Mouse (Mus musculus) ES-E14 (cell line): ENCODE measurements around the gene Fau.

ENCODE experiments used
- HCFC1 ChIP-seq: IDR thresholded peaks from 2 replicates; pipeline ENCODE4 v1.6.1; 2012; ENCODE audit warnings: low read length, inconsistent platforms, borderline replicate concordance; ENCODE audit not compliant: insufficient read depth
- MAFK ChIP-seq: IDR thresholded peaks from 2 replicates; pipeline ENCODE4 v1.6.1; 2014; ENCODE audit warnings: mild to moderate bottlenecking, low read depth, low read length, inconsistent platforms; ENCODE audit not compliant: insufficient read depth
- ZNF384 ChIP-seq: IDR thresholded peaks from 2 replicates; pipeline ENCODE4 v1.6.1; 2012; ENCODE audit warnings: low read depth, low read length, inconsistent platforms

DNA sequence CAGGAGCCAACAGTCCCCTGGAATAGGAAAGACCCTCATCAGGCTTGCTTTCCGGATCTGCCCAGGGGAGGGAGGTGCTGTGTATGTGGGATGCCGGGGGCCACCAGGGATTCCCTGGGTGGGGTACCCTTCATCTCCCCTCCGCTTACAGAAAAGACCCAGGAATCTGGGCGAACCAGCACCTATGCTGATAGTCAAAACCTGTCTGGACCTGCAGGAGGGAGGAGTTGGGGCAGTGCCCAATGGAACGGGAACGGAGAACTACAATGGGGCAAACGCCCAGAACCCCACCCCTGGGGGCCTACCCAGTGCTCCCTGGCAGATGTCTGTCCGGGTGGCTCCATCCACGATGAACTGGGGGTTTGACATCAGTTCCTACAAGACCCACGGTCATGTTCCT is 44.0 kb upstream of the Fau start:
- TF ChIP-seq HCFC1 (no peak), MAFK (no peak), ZNF384 (no peak)
